Mouse (Mus musculus) spleen, adult 2 months (tissue): Measurements from ENCODE around the gene Ackr1.

ENCODE experiments used
- CTCF ChIP-seq: fragments of 200-500 bp; IDR thresholded peaks from 2 replicates; pipeline ENCODE4 v1.5.1; 2011; ENCODE audit warnings: mild to moderate bottlenecking, inconsistent platforms; ENCODE audit not compliant: insufficient read depth, insufficient read length, insufficient replicate concordance; ENCODE audit errors: extremely low read depth
- POLR2A ChIP-seq: fragments of 200-500 bp; IDR thresholded peaks from 2 replicates; pipeline ENCODE4 v1.6.1; 2011; ENCODE audit warnings: low read depth, low read length, inconsistent platforms

DNA sequence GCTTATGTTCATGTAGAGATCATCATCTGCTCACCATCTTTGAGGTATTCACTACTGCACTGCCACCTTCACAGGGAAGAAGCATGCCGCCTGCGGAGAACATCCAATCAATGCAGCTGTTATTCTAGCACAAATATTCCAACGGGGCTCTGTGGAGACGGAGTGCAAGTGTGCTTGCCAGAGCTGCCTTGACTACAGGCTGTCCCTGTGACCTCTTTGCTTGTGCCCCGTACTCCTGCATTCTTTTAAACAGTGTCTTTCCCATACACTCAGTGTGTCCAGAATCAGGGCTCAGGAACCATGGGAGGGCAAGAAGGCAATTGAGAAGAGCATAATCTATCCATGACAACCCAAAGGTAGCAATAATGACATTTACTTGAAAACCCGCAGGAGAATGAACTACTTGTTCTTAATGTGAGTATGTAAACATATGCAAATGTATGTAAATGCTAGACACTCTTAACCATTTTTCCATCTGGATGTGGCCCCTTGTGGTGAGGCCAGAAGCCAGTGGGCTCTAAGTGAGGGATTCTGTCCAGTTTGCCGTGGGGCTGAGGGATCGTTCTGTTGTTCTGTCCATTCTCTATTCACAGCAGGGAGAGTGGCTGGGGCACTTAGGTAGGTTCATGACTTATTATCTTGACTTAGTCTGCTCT, 11.8 kb downstream of the Ackr1 start:
- no peak for TF ChIP-seq POLR2A
- no peak for TF ChIP-seq CTCF
